Mouse (Mus musculus) hindbrain, embryonic 16.5 days (tissue): Measurements from ENCODE around the gene Skida1. TPM values are rescaled to one million over a fixed set of nuclear protein-coding genes. Genes with fewer than 3 reads are reported as not detected.

ENCODE experiments used
- ATAC-seq: fragments of 200-750 bp; cut with Nextera tagmentation; 2 replicates; pipeline ENCODE4 v1.8.0; 2017; ENCODE audit warnings: moderate TSS enrichment, moderate library complexity
- H3K27ac ChIP-seq: fragments of 300-500 bp; sonication (generic); 2 replicates; pipeline ENCODE4 v1.5.1; 2014; ENCODE audit warnings: low read depth, mild to moderate bottlenecking, control low read depth, low read length, moderate library complexity
- H3K27me3 ChIP-seq: fragments of 300-500 bp; sonication (generic); replicated peaks from 2 replicates; pipeline ENCODE4 v1.6.1; 2014; ENCODE audit warnings: low read length; ENCODE audit not compliant: control insufficient read depth, insufficient read depth
- H3K36me3 ChIP-seq: fragments of 300-500 bp; sonication (generic); 2 replicates; pipeline ENCODE4 v1.6.1; 2014; ENCODE audit warnings: mild to moderate bottlenecking, low read length, moderate library complexity, mixed read lengths; ENCODE audit not compliant: control insufficient read depth, insufficient read depth
- H3K4me1 ChIP-seq: fragments of 300-500 bp; sonication (generic); 2 replicates; pipeline ENCODE4 v1.6.1; 2014; ENCODE audit warnings: low read depth, low read length; ENCODE audit not compliant: control insufficient read depth, insufficient read depth
- H3K4me2 ChIP-seq: fragments of 300-500 bp; sonication (generic); 2 replicates; pipeline ENCODE4 v1.6.1; 2014; ENCODE audit warnings: mild to moderate bottlenecking, low read length, control low read depth, moderate library complexity
- H3K4me3 ChIP-seq: fragments of 300-500 bp; sonication (generic); 2 replicates; pipeline ENCODE4 v1.5.1; 2014; ENCODE audit warnings: mild to moderate bottlenecking, low read length, control low read depth, moderate library complexity
- H3K9ac ChIP-seq: fragments of 300-500 bp; sonication (generic); 2 replicates; pipeline ENCODE4 v1.6.1; 2014; ENCODE audit warnings: low read depth, mild to moderate bottlenecking, control low read depth, low read length, moderate library complexity
- H3K9me3 ChIP-seq: fragments of 300-500 bp; sonication (generic); 2 replicates; pipeline ENCODE4 v1.6.1; 2014; ENCODE audit warnings: mild to moderate bottlenecking, low read length, moderate library complexity; ENCODE audit not compliant: control insufficient read depth
- WGBS: fragments of 180-500 bp; shearing (Covaris S2); extraction: QIAGEN DNeasy Blood & Tissue Kit; methylation state at CpG from one replicate; pipeline ENCODE4 v1.1.7; 2014; 5-methylcytosine and 5-hydroxymethylcytosine counted together
- polyA plus RNA-seq: library from polyadenylated mRNA; unstranded; fragments of >200 nt; fragmentation: Nextera tagmentation; extraction: Ambion mirVana; gene quantifications from 2 replicates; pipeline ENCODE4 v1.2.1, GENCODE M21; 2015

The Skida1 gene
- polyA plus RNA-seq, 1 experiment from 2014 or later = 4.4 TPM

DNA sequence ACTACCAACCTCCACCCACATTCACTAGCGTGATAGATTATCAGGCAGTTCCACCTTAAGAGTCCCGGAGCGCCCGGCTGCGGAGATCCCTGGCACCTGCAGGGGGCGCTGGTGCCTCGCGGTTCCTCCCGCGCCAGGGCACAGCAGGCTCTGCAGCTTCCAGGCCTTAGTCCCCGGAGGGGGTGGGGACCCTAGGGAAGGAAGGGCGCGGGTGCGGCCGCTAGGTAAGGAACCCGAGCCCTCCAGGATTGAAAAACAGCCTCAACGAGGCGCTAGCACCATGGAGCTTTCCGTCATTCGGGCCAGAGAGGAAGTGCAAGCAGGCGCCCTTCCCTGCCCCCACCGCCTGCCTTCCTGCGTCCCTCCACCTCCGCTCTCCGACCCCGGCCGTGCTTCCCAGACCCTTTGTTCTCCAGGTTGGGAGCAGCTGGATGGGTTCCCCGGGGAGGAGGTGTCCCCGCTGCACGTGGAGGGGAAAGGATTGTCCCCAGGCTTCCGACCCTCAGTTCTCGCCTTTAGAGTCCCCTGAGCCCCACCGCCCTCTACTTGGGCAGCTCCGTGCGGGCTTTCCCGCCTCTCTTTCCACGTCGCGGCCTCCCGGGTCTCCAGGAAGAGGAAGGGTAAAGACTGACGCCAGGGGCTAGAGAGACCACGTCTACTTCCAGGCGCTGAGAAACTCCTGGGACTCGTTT is 21.3 kb downstream of the Skida1 start:
- ATAC-seq = peak; percentile 82
- H3K4me1 ChIP-seq = peaks cover 14% of the 10 kb centered on the region

DNA sequence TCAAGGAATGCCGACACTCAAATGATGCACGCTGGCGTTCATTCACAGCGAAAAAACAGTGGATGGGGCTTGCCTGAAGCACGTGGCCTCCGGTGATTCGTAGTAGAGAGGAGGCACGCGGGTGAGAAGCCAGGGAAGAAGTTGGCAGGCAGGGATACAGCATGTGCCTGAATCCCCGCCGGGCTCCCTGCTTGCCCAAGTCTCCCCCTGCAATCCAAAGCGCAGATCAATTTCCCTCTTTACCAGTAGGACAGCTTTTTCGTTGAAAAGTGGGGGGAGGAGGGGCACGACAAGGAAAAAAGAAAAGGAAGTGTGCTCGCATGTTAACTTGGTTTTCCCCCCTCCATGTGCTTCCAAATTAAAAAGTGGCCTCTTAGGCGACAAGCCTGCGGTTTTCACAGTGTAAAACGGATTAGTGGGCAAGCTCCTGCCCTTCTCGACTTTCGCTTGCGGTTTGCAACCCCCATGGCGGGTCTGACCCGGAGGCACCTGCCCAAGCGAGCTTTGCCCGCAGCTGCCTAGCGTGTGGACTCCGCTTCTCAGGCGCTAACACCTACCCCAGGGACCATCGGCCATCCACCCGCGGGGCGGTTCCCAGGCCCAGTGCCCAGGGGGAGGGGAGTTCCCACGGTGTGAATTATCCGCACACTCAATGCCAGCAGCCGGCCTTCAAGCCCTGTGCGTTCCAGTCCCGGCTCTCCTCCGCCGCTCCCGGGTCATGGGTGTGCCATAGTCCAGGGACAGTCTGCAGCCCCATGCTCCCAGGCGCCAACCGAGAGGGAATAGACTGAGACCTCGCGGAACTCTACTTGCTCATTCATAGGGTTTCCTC is 22.5 kb downstream of the Skida1 start:
- Histone ChIP-seq H3K4me1 (peaks cover 11% of the 10 kb centered on the region), H3K4me2 (peak overlapping the region; percentile 80), H3K9ac (peak overlapping the region; percentile 49), H3K27ac (peak overlapping the region; percentile 23; the same call in 1 of the 2 replicates), H3K36me3 (no peaks in the 10 kb centered on the region), H3K9me3 (no peaks in the 10 kb centered on the region), H3K27me3 (no peaks in the 10 kb centered on the region), H3K4me3 (peak overlapping the region; percentile 68)
- ATAC-seq = peak; percentile 21; the same call in 1 of the 2 replicates
- under 1% methylated on average over 44 of the region's 44 CpGs for WGBS

More for the DNA sequence above, 21.3 kb downstream of the Skida1 start:
- H3K27ac ChIP-seq = peak overlapping the region; percentile 93
- under 1% methylated on average over 44 of the region's 44 CpGs for WGBS
- no peaks in the 10 kb centered on the region for H3K9me3 ChIP-seq
- no peaks in the 10 kb centered on the region for H3K36me3 ChIP-seq
- peak overlapping the region; percentile 68 for H3K4me3 ChIP-seq
- H3K4me2 ChIP-seq = peak overlapping the region; percentile 80
- no peaks in the 10 kb centered on the region for H3K27me3 ChIP-seq
- H3K9ac ChIP-seq = peak overlapping the region; percentile 91

DNA sequence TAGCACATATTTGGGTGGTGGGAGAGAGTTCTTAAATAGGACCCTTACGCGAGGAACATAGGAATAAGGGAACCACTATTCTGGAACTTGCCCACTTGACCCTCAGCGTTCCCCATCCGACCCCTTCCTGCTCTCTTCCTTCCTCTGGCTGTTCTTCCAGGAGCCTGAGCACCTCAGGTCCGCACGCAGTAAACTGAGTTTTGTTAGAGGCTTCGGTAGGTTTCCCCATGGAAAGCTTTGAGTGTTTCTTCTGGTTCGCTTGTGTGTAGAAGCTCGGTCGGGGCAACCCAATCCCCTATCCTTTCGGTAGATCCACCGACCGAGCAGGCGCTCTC is 23.1 kb downstream of the Skida1 start:
- peak overlapping the region; percentile 68 for H3K4me3 ChIP-seq
- no peak for ATAC-seq
- H3K27me3 ChIP-seq = no peaks in the 10 kb centered on the region
- H3K4me1 ChIP-seq = peaks cover 11% of the 10 kb centered on the region
- peak overlapping the region; percentile 80 for H3K4me2 ChIP-seq
- peak overlapping the region; percentile 5; the same call in 1 of the 2 replicates for H3K27ac ChIP-seq
- peak overlapping the region; percentile 49 for H3K9ac ChIP-seq
- no peaks in the 10 kb centered on the region for H3K9me3 ChIP-seq
- no peaks in the 10 kb centered on the region for H3K36me3 ChIP-seq
- under 1% methylated on average over 14 of the region's 14 CpGs for WGBS

DNA sequence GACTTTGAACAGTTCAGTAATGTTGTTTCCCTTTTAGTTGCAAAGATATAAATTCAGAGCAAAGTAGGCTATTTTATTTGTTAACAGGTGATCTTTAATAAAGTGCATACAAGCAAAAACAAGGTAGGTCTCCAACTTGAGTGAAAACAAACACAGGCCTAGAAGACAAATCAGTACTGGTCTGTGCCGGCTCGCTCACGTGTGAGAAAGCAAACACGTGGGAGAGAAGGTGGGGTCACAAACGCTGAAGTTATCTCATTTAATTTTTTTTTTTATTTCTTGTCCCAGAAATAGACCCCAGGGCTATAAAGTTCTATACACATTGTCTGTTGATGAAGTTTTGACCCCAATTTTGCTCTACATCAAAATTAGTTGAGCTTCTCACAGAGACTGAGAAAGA is 23.7 kb downstream of the Skida1 start:
- 28% methylated on average over 5 of the region's 5 CpGs for WGBS
- Histone ChIP-seq H3K36me3 (no peaks in the 10 kb centered on the region), H3K9me3 (no peaks in the 10 kb centered on the region), H3K27me3 (no peaks in the 10 kb centered on the region), H3K27ac (no peak overlapping the region), H3K4me2 (peak overlapping the region; percentile 80; the same call in 1 of the 2 replicates), H3K4me1 (peaks cover 11% of the 10 kb centered on the region), H3K4me3 (no peak overlapping the region), H3K9ac (no peak overlapping the region)
- ATAC-seq = no peak

DNA sequence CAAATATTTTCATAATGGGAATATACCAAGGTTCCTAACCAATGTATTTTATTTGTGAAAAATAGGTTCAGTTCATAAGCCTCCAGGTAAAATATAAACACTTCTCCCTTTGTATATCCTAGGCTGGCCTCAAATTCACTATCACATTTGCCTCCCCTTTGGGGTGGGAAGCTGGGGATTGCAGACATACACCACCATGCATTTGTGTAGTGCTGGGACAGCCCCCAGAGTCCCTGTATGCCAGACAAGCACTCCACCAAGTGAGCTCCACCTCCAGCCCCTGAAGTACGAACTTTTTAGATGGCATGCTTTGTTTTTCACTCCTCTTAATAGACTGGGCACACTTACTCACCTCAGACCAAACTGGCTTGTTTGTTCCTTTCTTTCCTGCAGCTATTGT is 26.0 kb downstream of the Skida1 start:
- no peak overlapping the region for H3K9ac ChIP-seq
- H3K4me3 ChIP-seq = no peak overlapping the region
- no peak overlapping the region for H3K27ac ChIP-seq
- no peak for ATAC-seq
- H3K36me3 ChIP-seq = no peaks in the 10 kb centered on the region
- 41% methylated on average over 1 of the region's 1 CpGs for WGBS
- H3K4me2 ChIP-seq = no peak overlapping the region
- no peaks in the 10 kb centered on the region for H3K27me3 ChIP-seq
- H3K4me1 ChIP-seq = peaks cover 11% of the 10 kb centered on the region
- no peaks in the 10 kb centered on the region for H3K9me3 ChIP-seq

DNA sequence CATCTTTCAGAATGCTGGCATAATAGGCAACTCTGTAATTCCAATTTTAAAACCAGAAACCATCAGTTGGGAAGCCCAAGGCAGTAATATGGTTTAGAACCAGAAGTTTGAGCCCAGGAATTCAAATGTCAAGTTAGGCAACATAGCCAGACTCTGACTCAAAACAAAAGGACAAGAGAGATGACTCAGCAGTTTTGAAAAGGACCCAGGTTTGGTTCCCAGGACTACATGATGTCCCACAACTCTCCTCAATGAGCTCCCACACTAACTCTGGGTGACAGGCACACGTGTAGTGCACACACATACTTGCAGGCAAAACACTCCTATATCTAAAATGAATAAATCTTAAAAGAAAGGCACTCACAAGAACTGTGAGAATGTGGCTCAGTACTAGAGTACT is 29.7 kb downstream of the Skida1 start:
- no peak overlapping the region for H3K4me2 ChIP-seq
- H3K9me3 ChIP-seq = no peaks in the 10 kb centered on the region
- H3K36me3 ChIP-seq = no peaks in the 10 kb centered on the region
- no peaks in the 10 kb centered on the region for H3K4me1 ChIP-seq
- H3K27me3 ChIP-seq = no peaks in the 10 kb centered on the region
- H3K27ac ChIP-seq = no peak overlapping the region
- H3K4me3 ChIP-seq = no peak overlapping the region
- no peak for ATAC-seq
- H3K9ac ChIP-seq = no peak overlapping the region
- WGBS = 83% methylated on average over 1 of the region's 1 CpGs

DNA sequence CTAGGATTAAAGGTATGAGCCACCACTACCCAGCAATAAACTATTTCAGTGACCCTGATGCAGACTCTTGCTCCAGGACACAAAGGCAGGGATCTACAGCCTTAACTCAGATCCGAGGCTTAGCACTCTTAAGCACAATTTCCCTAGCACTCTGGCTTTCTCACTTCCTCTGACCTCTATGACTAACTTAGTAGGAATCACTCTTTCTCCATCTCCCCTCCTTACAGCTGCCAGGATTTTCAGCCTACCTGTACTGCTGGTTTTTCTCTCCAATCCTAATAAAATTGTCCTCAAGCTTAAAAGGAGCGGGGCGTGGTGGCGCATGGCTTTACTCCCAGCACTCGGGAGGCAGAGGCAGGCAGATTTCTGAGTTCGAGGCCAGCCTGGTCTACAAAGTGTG is 31.5 kb downstream of the Skida1 start:
- H3K27ac ChIP-seq = no peak overlapping the region
- WGBS = 97% methylated on average over 6 of the region's 6 CpGs

DNA sequence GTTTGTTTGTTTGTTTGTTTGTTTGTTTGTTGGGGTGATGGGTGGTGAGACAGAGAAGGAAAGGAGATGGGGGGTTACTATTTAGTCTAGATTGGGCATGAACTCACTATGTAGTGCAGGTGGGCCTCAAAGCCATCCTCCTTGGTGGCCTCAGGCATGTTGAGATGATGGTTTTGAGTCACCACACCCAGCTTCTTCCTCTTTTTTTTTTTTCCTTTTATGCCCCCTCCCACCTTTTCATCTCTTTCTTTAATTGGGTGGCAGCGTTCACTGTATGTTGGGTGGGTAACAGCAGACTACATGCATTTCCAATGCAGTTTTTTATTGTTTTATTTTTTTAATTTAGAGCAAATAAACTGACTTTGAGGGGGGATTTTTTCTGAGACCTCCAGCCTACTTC is 32.2 kb downstream of the Skida1 start:
- H3K27ac ChIP-seq = no peak overlapping the region
- H3K36me3 ChIP-seq = no peaks in the 10 kb centered on the region
- no peak overlapping the region for H3K4me2 ChIP-seq
- H3K9me3 ChIP-seq = no peaks in the 10 kb centered on the region
- WGBS = 94% methylated on average over 1 of the region's 1 CpGs
- ATAC-seq = no peak
- no peak overlapping the region for H3K4me3 ChIP-seq
- H3K4me1 ChIP-seq = no peaks in the 10 kb centered on the region
- no peaks in the 10 kb centered on the region for H3K27me3 ChIP-seq
- no peak overlapping the region for H3K9ac ChIP-seq

More for the DNA sequence above, 31.5 kb downstream of the Skida1 start:
- Histone ChIP-seq H3K4me2 (no peak overlapping the region), H3K27me3 (no peaks in the 10 kb centered on the region), H3K4me3 (no peak overlapping the region), H3K9me3 (no peaks in the 10 kb centered on the region), H3K4me1 (no peaks in the 10 kb centered on the region), H3K9ac (no peak overlapping the region), H3K36me3 (no peaks in the 10 kb centered on the region)
- no peak for ATAC-seq

DNA sequence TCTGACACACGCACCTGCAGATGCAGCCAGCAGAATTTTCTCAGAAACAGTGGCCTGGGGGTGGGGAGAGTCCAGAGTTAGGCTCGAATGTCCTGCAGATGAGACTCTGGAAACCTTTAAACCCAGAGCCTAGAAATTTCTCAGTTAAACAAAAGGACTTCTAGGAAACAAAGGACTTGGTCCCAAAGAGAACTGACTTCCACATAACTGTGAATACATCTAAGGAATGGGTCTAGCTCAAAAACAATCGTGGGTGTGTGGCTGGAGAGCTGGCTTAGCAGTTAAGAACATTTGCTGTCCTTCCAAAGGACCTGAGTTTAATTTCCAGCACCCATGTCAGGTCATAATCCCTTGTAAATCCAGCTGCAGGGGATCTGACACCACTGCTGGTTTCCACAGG is 33.3 kb downstream of the Skida1 start:
- Histone ChIP-seq H3K9ac (no peak overlapping the region), H3K4me2 (no peak overlapping the region), H3K27ac (no peak overlapping the region), H3K9me3 (no peaks in the 10 kb centered on the region), H3K27me3 (no peaks in the 10 kb centered on the region), H3K36me3 (no peaks in the 10 kb centered on the region), H3K4me1 (no peaks in the 10 kb centered on the region), H3K4me3 (no peak overlapping the region)
- 55% methylated on average over 3 of the region's 3 CpGs for WGBS
- no peak for ATAC-seq
